Mouse (Mus musculus) layer of hippocampus, adult 18-20 months (tissue): ENCODE measurements around the gene Wnt11. TPM values are rescaled to one million over a fixed set of nuclear protein-coding genes. Genes with fewer than 3 reads are reported as not detected.

Experiments
- DNase-seq, 2 experiments: peaks; one replicate each; pipeline ENCODE4 v3.0.0; 2022; ENCODE audit warnings: low spot score in 2 of 2
- long read RNA-seq: library from polyadenylated mRNA; stranded (forward); transcript quantifications from one replicate; pipeline ENCODE4 v2.0.0, GENCODE M21; 2021
- total RNA-seq, 2 experiments: library from RNA; stranded (reverse); gene quantifications; 2 replicates each; pipeline ENCODE4 v1.2.3; 2021

Gene Wnt11
- total RNA-seq = 1 to 10 TPM; 1.5 to 2.3 TPM
- long read RNA-seq = 0 reads

DNA sequence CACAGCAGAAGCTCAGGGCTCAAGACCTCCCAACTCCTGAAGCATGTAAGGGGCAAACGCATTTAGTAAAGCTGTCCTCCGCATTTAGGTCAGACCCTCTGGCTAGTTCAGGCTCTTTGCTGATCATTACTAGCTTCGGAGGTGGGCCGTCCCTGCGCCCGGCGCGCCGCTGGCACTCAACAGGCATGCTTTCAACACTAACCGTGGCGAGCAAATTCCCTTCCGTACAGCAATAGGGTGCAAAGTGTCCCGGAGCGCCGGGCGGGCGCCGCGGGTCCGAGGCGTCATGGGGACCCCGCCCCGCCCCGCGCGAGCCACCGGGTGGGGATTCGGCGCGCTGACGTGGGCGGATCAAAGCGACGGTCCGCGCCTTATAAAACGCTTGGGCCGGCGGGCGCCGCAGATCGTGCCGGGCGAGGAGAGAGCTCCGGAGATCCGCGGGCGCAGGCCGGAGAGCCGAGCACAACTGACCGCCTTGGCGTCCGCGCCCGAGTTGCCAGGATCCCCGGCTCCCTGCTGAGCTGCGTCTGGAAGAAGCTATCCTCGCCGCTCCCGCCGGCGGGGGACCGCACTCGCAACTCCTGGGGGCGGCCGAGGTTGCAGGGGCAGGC, at the start of gene Wnt11:
Gene Wnt11 (plus strand): TSS at position 402 of the 611 bp plus-strand sequence.
- no peak for DNase-seq

DNA sequence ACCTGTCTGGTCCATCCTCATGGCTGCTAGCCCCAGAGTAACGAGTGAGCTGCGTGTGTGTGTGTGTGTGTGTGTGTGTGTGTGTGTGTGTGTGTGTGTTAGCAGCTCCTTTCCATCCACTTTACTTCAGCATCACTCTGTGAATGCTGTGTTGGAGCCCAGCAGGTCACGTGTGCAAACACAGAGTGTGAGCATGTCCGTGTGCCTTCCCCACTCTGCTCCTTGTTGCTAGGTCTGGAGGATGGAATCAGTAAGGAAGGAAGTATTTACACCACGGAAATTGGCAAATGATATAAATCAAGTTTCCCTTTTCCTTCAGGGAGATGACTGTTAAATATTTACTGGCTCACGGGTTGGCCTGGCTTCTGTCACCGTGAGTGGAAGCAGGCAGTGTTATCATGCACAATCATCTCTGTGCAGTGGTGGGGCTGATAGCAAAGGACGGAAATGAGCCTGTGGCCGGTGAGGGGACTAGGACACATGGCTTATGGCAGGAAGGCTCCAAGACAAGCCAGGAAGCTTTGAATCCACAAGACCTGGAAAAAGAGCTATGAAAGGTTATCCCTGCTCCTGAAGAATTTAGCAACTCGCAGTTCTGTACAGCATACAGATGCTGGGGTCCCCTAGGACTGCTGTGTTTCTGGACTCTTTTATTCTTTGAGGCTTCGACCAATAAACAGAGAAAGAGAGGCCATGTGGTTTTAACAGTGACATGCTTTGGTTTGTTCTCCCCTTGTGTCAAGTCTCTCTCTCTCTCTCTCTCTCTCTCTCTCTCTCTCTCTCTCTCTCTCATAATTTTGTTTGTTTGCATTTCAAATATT, 47.9 kb upstream of the Wnt11 start:
- DNase-seq = no peak

DNA sequence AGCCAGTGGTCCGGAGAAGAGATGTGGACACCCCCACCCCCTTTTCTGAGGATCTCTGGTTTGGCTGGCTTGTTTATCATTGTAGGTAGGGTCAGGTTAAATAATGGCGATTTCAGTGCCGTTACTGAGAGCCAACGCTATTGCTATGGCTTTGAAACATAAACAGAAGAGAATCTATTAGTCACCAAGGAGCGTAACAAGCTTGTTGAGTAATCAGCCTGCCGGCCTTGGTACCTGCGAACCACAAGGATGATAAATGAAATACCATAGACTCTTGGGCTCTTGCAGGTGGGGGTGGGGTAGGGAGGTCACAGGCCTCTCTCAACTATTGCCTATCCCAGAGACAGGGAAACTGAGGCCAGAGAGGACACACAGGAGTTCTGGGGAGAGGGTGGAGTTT, 46.2 kb upstream of the Wnt11 start:
- no peak for DNase-seq

DNA sequence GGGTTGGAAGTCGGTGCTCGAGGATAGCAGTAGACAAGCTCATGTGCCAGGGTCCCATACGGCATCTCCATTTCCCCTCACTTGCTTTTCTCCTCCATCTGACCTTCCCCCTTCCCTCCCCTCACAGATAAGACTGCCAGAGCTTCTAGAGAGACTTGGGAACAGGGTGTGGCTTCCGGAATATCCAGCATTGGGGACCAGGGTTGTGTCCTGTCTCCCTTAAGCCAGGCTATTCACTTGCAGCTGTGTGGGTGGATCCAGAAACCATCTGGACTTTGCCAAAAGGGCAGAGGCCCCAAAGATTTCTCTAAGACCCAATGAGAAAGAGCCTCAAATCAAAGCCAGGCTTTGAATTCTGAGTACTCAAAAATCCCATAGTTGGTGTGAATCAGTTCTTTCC, 45.8 kb upstream of the Wnt11 start:
- DNase-seq = no peak

DNA sequence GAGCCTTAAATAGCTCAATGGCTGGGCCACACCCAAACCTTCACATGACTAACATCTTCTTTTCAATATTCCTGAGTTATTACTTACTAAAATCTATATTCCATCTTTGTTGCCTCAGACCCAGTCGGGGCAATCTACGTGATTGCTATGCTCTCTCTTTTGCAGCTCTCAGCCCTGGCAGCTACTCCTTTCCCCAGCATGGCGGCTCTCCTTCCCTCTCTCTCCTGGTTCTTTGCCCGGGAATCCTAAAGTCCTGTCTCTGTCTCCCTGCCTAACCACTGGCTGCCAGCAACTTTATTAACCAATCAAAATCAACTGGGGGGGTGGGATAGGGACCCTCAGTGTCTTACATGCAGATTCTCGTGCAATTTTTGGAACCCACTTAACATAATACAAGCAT, 43.0 kb upstream of the Wnt11 start:
- no peak for DNase-seq

DNA sequence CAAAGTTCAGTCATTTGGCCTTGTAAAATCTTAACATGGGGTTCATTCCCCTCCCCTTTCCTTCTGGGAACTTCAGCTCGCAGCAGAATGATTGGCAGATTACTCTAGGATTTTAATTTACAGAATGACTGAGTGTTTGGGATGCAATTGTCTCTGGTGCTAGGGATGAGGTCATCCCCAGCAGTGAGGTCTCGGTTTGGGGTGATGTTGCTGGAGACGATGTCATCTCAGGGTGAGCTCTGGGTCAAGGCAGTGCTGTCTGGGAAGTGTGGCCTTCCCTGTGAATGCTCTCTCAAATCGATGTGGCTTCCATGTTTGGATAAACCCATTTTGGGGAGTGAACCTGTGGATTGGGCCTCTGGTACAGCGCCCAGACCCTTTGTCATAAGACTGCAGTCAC, 41.1 kb upstream of the Wnt11 start:
- DNase-seq = no peak

DNA sequence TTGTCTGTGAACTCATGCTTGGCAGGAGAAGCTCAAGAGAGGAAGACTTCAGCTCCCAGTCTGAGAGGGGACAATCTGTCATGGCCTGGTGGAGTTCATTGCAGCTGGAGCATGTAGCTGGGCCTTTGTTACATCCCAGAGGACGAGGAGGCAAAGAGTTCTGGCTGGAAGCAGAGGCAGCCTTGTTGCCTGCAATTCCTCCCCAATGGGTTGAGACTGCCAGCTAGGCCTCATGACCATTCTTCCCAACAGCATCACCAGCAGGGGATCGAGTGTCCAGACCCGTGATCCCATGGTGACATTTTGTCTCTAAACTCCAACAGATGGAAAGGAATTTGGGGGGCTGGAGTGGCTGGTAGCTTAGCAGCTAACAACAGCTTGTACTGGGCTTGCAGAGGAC, 40.5 kb upstream of the Wnt11 start:
- DNase-seq = no peak

DNA sequence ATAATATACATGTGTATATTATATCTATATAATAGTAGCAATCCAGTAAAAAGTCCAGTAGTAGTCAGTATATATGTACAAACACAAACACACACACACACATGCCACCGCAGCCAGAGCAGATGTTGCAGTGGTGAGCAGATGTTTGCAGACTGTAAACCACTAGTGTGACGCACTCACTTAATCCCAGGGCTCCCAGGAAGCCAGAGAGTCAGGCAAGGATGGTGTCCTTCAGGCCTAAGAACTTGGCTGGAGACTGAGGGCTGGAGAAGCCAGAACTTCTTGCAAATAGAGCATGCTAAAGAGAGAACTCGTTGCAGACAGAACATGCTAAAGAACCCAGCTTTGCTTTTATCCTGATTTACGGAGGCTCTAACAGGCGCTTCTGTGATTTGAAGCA, 39.3 kb upstream of the Wnt11 start:
- DNase-seq = no peak

DNA sequence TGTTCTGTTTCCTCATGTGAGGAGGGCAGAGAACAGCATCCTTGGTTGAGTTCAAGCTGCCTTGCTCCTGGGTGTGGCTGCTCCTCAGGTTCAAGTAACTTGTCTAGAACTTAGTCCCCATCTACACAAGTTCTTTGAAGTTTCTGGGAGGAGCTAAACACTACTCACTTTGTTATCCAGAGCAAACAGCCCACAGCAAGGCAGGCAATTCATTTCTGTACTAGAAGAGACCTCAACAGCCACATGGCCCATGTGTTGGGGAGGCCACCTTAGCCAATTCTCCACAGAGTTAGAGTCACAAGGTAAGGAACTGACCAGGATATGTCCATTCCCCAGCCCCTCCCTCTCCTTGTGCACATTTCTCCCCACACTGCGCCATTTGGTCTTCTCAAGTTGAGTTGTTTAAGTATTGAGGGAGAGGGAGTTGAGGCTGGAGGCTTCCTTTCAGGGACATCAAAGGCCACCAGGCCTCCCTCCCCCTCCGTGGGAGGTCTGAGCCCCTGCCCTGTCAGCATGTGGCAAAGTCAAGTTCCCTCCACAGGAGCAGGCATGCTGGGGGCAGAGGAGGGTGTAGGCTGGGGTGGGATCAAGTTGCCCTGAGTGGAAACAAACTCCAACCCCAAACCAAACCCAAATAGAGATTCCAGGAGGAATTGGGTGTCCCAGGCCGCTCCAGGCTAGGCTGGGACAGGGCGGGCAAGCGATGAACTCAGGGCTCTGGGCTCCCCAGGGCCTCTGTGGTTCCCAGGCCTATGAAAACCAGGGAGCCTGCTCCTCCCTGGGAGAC, 37.4 kb upstream of the Wnt11 start:
- no peak for DNase-seq

DNA sequence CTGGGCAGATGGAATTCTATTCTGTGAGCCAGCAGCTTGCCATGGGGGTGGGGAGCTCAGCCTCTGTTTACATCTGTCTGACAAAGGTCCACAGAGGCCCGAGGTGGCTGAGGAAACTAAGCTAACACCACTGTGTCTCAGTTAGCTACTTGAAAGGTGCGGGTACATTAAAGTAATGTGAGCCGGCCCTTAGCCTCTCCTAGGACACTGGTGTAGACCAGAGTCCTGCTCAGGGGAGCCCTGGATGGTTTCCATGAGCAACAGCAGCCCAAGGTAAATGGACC, 36.8 kb upstream of the Wnt11 start:
- DNase-seq = no peak

DNA sequence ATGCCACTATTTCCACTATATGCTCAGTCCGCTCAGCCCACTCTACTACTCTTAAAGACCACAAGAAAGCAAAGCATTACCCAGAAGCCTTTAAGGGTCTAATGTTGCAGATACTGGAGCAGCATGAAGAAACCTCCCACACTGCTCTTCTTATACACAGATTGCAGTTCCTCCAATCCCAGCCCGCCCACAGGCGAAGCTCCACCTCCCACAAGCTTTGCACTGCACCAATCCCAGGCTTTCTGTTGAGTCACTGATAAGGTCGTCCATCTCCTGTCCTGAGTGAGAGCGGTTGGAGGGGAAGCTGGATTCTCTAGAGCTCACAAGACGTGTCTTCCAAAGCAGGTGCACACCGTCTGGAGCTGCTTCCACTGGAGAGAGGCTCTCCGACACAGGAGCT, 34.5 kb upstream of the Wnt11 start:
- peak in 1 of 2 experiments; percentile 50 for DNase-seq

DNA sequence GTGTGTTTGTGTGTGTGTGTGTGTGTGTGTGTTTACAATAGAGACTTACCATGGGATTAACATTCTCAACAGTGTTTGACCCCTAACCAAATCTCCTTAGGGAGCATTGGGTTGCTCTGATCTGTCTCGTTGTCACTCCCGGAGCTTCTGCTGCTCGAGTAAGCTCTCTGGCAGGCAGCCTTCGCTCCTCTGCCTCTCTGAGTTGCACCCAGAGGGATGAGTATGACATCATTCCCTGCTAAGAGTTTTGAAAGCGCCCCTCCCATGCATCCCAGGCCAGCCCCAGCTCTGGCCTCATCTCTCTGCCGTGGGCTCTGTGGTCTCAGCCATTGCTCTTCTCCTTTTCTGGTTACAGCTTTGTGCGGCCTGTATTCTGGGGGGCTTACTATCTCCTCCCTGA, 33.8 kb upstream of the Wnt11 start:
- DNase-seq = peak in 1 of 2 experiments; percentile 29

DNA sequence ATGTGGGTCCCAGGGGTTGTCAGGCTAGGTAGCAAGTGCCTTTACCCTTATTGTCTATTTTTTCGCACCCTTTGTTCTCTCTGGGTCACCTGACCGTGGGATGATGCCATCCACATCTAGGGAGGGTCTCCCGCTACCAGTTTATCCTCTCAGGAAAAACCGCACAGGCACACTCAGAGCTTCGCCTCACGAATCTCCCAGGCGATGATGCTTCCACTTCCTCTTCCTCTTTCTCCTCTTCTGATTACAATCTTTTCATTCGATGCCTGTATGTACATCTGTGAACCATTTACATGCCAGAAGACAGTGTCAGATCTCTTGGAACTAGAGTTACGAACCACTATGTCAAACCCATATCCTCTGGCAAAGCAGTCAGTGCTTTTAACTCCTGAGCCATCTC, 31.7 kb upstream of the Wnt11 start:
- no peak for DNase-seq

DNA sequence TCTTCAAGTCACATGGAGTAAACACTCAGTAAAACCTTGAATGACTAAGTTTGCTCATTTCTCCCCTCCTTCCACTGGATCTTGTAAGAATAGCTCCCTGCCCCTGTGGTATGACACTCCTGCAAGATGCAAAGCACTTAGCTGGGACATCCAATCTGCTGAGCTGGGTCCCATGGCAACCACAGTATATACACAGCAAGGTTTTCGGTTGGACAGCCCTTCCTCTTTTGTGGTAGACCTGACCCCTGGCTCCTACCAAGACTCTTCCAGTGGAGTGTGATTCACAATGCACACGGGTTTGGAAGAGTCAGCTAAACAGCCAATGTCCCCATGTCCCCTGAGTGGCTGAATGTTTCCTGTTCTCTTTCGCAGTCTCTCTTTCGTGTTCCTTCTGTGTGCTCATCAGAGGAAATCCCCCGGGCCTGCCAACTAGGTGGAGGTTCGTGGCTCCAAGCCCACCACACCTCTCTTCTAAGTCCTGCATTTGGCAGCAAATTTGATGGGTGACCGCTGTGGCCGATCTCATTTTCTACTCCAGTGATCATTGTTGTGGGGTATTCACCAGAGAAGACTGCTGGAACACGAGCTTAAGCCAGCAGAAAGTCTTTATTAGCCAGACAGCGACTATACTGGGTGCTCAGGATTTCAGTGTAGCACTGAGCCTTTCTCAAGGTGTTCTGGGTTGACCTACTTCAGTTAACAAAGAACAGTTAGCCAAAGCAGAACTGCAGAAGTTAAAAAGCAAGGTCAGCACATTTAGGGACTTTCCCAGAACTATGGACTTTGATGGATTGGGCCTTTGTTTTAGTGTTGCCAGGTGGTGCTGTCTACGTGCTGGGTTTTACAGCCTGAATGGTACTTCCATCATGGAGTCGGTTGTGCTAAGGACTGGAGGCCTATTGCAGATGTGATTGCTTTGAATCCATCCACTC, 29.8 kb upstream of the Wnt11 start:
- no peak for DNase-seq

DNA sequence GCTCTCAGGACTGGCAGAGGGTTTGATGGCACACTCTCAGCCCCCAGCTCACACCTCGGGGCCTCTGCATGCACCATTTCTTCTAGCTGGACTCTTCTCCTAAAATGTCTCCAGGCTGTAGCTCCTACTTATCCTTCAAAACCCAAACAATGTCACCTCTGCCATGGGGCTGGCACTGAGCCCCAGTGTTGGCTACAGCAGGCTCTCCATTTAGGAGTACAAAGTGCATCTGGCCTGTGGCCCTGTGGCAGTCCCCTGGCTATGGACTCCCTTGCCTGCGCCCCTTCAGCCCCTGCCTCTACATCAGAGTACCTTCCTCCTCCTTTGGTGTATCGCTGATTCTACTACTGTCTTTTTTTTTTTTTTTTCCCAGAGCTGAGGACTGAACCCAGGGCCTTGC, 28.0 kb upstream of the Wnt11 start:
- DNase-seq = no peak

DNA sequence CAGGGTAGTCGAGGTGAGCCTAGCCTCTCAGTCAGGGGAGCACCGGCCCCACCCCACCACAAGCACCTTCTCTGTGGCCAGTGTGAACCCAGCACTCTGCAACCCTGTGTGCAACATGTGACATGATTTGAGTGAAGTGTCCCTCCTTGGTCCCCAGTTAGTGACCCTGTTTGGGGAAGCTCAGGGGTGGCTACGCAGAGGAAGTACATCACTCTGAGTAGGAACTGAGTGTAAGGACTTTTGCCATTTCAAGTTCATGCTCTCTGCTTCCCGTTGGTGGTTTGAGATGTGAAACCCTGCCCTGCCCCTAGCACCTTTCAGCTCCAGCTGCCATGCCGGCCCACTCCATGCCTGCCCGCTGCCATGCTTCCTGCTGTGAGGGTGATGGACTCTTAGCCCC, 25.5 kb upstream of the Wnt11 start:
- no peak for DNase-seq

DNA sequence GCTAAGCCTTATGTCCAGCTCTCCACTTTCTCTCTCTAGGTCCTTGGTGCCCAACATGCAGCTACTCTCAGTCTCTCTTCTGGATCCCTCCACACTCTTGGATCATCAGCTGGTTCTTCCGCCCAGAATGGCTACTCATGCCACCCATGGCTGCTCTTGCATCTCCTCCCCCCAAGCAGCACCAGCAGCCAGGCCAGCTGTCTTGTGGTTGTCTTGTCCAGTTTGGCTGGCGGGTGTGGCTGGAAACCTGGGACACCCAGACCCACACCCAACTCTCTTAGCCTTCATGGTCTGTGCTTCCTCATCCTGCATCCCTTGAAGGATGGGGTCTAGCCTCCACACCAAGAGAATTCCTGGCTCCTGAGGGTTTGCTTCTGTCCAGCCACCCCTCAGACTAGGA, 24.3 kb upstream of the Wnt11 start:
- DNase-seq = no peak

DNA sequence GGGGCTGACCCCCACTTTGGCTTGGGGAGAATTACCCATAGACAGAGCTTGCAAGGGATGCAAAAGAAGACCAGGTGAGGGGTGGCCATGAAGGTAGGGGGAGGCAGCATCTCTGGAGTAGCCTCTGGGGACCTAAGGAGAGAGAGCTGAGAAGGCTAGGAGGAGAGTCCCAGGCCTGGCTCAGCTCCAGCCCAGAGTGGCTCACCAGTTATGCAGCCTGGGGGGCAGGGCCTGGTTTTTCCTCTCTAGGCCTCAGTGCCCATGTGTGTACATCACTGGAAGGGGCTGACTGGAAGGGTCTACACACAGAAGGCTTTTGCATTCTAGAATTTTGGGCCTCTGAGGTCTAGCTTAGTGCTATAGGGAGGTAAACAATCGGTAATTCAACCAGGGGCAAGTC, 14.4 kb upstream of the Wnt11 start:
- no peak for DNase-seq

DNA sequence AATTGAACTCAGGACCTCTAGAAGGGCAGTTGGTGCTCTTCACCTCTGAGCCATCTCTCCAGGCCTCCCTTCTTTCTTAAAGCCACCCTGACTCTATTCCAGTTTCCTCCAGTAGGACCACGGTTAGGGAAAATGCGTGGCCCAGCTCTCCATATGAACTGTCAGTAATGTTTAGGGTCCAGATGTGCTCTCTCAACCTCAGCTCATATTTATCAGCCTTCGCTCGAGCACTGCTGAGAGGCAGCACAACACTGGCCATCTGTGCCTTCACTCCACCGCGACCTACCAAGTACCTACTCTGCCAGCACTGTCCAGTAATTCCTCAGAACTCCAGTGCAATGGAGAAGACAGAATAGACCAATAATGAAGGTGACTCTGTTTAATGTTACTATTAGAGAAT, 12.0 kb upstream of the Wnt11 start:
- no peak for DNase-seq

DNA sequence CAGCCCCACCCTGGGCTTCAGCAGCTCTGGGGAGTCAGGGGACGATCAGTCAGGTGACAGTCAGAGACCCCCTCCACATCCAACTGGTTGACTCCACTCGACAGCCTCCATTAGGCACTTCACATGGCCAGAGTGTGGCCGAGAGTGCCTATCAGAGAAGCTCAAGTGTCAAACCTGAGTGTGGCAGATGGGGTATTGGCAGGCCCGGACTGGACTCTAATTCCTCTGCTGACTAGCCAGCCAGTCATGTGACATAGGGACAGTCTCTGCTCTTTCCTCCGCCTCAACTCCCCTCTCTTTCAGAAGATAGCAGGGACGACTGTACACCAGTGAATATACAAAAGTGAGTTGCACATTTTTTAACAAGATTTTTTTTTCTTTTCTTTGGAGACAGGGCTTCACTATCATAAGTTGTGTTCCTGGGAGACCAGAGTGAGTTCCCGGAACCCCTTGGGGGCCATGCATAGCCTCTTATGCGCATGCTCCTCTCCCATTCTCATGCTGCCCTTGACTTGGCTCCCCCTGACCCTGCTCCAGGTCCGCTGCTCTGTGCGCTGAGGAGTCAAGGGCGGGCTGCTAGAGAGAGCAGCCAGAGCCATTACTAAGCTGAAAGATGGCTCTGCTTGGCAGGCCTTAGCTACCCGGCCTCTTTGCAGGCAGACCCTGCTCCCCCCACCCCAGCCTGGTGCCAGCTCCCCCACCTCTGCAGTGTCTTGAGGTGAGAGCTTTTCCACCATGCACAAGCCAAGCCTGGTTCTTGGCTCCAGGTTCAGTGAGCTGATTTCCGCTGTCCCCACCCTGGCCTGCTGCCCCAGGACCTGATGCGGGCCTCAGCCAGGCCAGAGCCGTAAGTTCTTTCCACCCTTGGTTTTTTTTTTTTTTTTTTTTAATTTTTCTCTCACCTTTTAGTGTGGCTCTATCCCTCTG, 10.8 kb upstream of the Wnt11 start:
- no peak for DNase-seq
